Mouse (Mus musculus) cerebellum, adult 2 months (tissue): ENCODE measurements around the gene Rere.

ENCODE experiments used
- CTCF ChIP-seq: fragments of 200-500 bp; IDR thresholded peaks from 2 replicates; pipeline ENCODE4 v1.5.1; 2011; ENCODE audit warnings: low read depth, mild to moderate bottlenecking, control low read depth, low read length, moderate library complexity, borderline replicate concordance; ENCODE audit not compliant: insufficient read depth
- POLR2A ChIP-seq: fragments of 200-500 bp; IDR thresholded peaks from 2 replicates; pipeline ENCODE4 v1.6.1; 2011; ENCODE audit warnings: low read length, control low read depth, borderline replicate concordance; ENCODE audit not compliant: insufficient read depth

DNA sequence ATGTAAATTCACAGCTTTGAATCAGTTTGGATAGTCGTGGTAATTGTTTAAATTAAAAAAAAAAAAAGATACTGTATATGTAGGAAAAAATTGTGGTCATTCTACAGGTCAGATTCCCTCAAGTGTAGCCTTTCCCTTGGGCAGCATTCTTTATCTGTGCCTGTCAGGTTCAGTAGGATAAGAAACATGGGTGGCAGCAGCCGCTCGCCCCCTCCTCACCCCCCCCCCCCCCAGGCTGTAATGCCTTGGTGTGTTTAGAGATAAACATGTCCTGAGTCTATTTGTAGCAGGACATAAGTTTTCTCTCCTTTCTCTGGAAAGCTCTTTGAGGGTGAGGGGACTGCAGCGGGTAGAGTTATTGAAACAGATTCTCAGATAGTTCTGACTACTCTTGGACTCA is 147.3 kb downstream of the Rere start:
- TF ChIP-seq CTCF, result no peak
- no peak for TF ChIP-seq POLR2A
